Mouse (Mus musculus): ENCODE results near the gene Gpc6.

Gene Gpc6

GRCm38 (mm10) chr14:117951265-117951664 is 1026.2 kb downstream of the Gpc6 start:
- no peak for DNase-seq

- no peak for DNase-seq
Observed at GRCm38 (mm10) chr14:117951686-117952085, 1026.6 kb downstream of the Gpc6 start.

GRCm38 (mm10) chr14:117956051-117956450 is 1030.9 kb downstream of the Gpc6 start:
- DNase-seq, result no peak

GRCm38 (mm10) chr14:117958389-117958788 is 1033.3 kb downstream of the Gpc6 start:
- DNase-seq, result no peak

GRCm38 (mm10) chr14:117961267-117961666 is 1036.2 kb downstream of the Gpc6 start:
- DNase-seq, result peak; percentile 6

GRCm38 (mm10) chr14:117961844-117962243 is 1036.7 kb downstream of the Gpc6 start:
- DNase-seq, result no peak

GRCm38 (mm10) chr14:117962453-117962852 is 1037.3 kb downstream of the Gpc6 start:
- no peak for DNase-seq

GRCm38 (mm10) chr14:117972576-117972975 is 1047.5 kb downstream of the Gpc6 start:
- no peak for DNase-seq

GRCm38 (mm10) chr14:117981532-117981931 is 1056.4 kb downstream of the Gpc6 start:
- no peak for DNase-seq

GRCm38 (mm10) chr14:117988444-117988843 is 1063.3 kb downstream of the Gpc6 start:
- DNase-seq, result no peak

GRCm38 (mm10) chr14:117990203-117990602 is 1065.1 kb downstream of the Gpc6 start:
- no peak for DNase-seq

GRCm38 (mm10) chr14:117992600-117993256 is 1067.6 kb downstream of the Gpc6 start:
- no peak for DNase-seq

GRCm38 (mm10) chr14:117993845-117994244 is 1068.7 kb downstream of the Gpc6 start:
- no peak for DNase-seq

GRCm38 (mm10) chr14:118004434-118004833 is 1079.3 kb downstream of the Gpc6 start:
- no peak for DNase-seq

- peak; percentile 71 for DNase-seq
Observed at GRCm38 (mm10) chr14:118005697-118006096, 1080.6 kb downstream of the Gpc6 start.

GRCm38 (mm10) chr14:118009541-118009940 is 1084.4 kb downstream of the Gpc6 start:
- DNase-seq, result no peak

- no peak for DNase-seq
Observed at GRCm38 (mm10) chr14:118013237-118013636, 1088.1 kb downstream of the Gpc6 start.

GRCm38 (mm10) chr14:118019314-118019713 is 1094.2 kb downstream of the Gpc6 start:
- DNase-seq, result no peak

GRCm38 (mm10) chr14:118021867-118022543 is 1096.9 kb downstream of the Gpc6 start:
- no peak for DNase-seq
